Mouse (Mus musculus): ENCODE measurements around the gene Cmpk1.

Cmpk1 gene

DNA sequence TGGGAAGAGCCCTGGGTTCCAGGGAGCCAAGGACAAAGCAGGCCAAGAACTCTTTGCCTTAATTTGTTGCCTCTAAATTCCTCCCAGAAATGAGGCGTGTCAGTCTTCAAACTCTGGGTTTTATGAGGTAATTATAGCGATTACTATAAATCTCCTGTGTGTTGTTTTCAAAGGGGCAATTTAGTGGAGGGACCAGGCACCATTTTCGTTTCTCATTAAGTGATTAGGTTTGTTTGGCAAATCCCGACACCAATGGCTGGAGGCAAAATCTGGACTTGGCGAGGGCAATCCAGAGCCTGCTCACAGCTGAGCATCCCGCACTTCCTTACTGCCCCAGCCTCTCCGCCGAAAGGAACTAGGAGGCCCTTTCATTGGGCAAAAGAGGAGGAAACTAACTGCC is 44.5 kb downstream of the Cmpk1 start:
- no peak for DNase-seq

DNA sequence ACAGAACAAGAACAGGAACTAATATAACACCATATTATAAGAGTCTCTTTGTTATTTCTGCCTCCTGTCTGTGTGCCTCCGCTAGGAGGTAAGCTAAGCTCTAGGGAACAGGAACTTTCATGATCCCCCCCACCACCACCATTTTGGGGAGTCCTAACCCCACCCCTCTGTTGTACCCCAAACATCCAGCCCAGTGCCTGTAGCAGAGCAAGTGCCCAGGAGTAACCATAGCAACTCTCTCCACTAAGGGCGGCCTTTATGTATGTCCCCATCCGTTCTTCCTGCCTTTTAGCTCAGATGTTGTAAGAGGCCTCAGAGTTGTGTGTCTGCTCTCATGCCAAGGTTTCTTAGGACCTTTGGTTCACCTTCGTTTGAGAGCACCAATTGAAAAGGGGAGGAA is 44.9 kb downstream of the Cmpk1 start:
- no peak for DNase-seq

GRCm38 (mm10) chr4:114941311-114941710 is 45.7 kb downstream of the Cmpk1 start:
- no peak for DNase-seq

DNA sequence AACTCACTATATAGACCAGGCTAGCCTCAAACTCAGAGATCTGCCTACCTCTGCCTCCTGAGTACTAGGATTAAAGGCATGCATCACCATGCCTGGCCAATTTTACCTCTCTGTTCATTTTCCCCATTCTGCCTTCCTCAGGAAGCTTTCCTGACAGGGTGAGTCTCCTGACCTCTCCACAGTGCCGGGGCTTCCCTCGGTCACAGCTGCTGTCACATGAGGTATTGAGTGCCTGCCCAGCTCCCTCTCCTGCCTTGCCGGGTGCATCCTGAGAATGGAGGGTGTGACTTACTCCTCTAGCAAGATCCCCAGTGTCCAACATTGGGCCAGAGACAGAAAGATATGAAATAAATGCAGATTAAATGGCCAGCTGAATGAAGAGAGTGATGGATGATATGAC is 48.8 kb downstream of the Cmpk1 start:
- DNase-seq, result no peak

DNA sequence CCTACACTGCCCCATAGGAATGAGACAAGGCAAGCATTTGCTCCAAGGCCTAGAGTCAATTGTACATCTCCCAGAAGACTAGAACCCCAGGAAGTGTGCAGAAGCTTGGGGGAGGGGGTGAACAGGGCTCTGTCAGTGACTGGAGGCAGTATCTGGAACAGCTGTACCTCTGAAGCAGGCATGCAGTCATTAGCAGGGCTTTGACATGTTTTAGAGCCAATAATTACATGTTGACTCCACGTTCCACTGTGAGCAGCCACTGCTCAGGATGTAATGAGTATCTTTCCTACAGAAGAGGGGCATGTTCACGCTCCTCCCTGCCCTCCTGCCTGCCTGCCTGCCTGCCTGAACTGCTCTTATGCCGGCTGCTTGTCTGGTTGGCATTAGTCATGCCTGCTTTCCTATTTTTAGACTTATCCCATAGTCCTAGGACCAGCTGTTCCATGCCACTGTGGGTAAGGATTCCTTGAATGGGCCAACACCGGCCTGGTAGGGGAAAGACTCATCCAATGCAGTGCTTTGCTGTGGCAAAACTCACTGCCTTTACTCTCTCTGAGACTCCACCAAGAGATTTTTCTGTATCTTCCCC is 49.5 kb downstream of the Cmpk1 start:
- DNase-seq, result no peak

GRCm38 (mm10) chr4:114934188-114934587 is 52.9 kb downstream of the Cmpk1 start:
- no peak for DNase-seq

DNA sequence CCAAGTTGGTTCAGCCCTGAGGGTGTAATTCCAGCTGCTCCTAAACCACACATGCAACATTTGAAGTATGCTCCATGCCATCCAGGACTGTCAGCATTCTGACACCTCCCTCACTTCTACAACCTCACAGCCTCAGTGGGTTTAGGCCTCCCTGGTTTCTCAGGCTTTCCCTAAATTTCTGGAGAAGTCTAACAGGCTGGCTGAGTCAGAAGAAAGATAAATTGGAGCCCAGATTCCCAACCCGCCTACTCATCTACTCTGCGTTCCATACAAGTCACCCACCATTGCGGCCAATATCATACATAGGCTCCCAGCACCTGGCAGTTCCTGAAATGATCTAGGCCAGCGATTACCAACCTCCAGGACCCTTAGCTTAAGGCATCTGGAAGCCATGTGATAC is 54.3 kb downstream of the Cmpk1 start:
- DNase-seq, result no peak

DNA sequence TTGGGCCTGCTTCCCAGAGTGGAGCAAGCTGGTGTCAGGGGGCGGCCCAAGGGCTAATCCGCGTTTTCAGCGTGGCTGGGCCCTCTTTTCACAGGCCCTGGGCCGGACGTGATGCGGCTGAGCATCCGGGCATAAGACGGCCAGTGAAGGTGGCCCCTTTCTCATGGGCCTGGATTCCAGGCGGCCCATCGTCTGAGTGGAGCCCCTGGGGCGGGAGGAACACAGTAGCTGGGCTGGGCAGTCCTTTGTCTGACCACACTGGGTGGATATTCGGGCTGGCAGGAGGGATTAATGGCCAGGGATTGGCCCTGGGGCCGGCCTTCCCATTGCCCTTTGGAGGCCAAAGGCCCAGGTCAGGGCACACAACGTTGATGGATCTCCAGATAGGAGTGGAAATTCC is 57.9 kb downstream of the Cmpk1 start:
- DNase-seq, result no peak

DNA sequence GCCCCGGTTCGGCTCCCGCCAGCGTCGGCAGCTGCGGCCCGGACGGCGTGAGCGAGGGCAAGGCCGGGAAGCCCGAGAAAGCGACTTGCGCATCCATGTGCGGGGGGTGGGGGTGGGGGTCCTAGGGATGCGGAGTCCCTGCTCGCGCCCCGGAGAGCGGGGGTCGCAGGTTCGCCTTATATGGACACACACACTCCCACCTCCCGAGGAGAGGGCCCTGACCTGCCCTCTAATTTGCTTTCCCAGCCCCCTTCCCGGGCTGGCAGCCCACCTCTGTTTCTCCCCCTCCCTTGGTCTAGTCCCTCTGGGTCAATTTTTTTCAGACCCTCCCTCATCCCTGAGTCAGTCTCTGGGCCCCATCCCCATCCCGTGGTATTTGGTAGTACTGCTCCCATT is 61.1 kb downstream of the Cmpk1 start, which contains the start of gene Foxe3:
Foxe3 (minus strand) TSS at position 97 of the 396 bp plus-strand sequence.
- DNase-seq, result no peak

DNA sequence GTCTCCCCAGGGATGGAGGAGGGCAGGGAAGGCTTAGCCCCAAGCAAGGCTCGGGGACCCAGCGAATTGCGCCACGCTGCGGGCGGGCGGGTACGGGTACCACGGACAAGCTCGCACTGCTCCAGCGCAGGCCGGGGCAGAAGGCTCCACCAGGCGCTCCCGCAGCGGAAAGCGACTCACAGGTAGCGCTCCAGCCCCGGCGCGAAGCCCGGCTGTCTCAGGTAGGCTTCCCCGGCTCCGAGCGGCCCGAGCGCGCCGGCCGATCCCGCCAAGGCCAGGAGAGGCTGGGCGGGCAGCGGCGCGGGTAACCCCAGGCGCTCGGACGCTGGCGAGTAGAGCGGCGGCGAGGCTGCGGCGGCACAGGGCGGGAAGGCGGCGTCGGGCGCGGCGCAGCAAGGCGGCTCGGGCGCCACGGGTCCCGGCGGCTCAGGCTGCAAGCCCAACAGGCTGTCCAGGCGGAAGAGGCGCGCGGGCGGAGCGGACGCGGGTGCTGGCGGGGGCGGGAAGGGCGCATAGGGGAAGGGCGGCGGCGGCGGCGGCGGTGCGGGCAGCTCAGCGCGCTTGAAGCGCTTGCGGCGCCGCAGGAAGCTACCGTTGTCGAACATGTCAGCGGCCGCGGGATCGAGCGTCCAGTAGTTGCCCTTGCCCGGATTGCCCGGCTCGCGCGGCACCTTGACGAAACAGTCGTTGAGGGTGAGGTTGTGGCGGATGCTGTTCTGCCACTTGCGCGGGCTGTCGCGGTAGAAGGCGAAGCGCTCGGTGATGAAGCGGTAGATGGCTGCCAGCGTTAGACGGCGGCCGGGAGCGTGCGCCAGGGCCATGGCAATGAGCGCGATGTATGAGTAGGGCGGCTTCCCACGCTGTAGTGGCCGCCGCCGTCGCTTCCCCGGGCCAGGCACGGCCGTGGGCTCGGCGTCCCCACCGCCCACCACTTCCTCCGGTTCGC is 61.8 kb downstream of the Cmpk1 start:
- DNase-seq, result peak; percentile 9

GRCm38 (mm10) chr4:114917091-114917490 is 70.0 kb downstream of the Cmpk1 start:
- peak; percentile 39 for DNase-seq

DNA sequence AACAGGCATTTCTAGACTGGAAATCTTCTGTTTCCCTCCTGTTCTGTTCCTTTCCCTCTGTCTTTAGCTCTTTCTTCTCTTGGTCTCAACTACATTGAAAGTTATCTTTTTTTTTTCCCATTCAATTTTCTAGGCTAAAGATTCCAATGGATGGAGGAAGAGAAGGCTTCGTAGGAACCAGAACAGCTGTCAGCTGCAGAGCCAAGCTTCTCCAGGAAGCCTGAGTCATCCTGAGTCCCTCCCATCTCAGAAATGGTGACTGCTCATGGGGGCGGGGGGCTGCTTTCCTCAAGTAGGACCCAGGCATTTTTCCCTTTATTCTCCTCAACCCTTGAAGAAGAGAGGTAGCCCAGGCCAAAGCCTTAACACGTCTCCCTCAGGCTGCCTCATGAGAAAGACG is 71.0 kb downstream of the Cmpk1 start:
- no peak for DNase-seq

- peak; percentile 59 for DNase-seq
Measured at GRCm38 (mm10) chr4:114913594-114913962, 73.5 kb downstream of the Cmpk1 start.

DNA sequence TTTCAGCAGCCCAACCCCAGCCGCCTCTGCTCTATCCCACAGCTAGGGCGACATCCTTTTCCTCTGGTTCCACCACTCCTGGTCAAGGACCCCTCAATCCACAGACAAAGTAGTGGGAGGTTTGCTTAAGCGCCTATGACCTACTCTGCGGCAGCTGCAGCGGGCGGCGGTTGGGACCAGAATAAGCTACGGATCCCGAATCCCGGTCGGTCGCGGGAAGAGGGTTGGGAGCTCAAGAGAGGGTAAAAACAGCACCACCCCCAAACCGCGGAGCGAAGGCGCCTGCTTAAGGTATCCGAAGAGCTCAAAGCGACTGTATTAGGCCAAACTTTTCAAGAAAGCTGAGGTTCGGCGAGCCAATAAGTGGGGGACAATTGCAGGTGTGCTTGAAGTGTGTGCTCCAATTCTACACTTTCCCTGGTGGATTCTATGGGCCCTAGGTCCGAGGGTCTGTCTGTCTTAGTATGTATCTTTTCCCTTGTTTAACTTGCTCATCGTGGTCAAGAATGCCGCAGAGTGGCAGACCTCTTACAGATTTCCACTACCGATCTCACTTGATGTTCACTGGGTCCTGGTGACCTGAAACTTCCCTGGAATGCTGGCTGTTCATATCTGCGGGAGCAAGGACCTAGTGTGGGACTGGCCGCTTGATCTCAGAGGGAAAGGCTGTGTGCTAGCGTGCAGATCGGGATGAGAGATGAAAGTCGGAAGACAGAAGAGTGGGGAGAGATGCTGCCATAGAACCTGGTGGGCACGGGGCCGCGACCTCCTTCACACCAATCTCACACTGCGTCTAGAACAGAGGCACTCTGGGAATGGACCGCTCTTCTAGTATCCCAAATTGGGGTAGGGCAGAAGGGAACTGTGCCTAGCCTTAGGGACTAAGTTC is 74.1 kb downstream of the Cmpk1 start:
- DNase-seq, result no peak

DNA sequence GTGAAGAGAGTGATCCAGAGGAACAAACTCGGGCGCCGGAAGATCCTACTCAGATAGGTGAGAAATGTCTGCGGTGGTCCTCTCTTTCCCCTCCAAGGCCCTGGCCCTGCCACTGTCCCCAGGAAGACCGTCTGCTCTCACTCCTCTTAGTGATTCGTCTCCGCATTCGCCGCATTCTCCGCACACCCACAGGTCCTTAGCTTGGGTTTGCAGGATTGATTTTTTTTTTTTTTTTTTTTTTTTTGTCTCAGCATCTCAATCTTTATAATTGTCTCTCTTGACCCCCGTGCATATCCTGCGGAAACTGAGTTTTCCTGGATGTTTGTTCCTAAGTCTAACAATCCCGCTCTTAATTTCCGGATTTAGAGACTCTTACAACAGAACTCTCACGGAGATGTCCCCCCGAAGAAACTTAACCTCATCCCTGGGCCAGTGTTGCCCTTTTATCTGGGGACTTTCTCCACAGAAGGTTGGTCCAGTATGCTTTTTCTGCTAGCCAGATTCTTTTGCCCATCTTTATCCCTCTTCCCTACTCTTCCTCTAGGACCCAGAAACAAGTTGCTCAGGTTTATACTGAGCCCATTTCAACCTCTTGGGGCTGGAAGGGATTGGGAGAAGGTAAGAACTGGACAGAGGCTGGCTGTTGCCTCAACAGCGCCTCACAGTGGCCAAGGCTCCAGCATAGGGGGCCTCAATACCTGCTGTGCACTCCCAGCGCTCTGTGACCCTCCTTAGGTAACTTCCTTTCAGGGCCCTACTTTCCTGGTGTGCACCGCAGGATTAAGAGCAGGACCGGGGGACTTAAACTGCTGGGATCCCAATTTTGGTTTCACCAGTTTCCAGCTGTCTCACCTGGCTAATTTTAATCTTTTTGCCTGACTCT is 77.2 kb downstream of the Cmpk1 start:
- peak; percentile 28 for DNase-seq

Data from right cerebral cortex, postnatal 4 days (tissue).